Mouse (Mus musculus): ENCODE measurements at regions not wholly inside any gene's neighbourhood (a gene's known extent, or its start where the extent isn't known, plus 50 kb on each side); places are given as distances from the start of the nearest gene placed in this dataset.

GRCm38 (mm10) chr5:119984206-119984605 lies 132.1 kb upstream of the Rbm19 start:
- H3K4me2 ChIP-seq (ENCODE audit: low read depth, low read length): no peak overlapping the region
- ATAC-seq (ENCODE audit: insufficient read depth, low read depth): no peak

GRCm38 (mm10) chr5:119992130-119992529 lies 124.1 kb upstream of the Rbm19 start:
- H3K4me3 ChIP-seq (ENCODE audit: low read depth, low read length): no peak overlapping the region
- peaks cover 16% of the 10 kb centered on the region; the same call in 1 of the 2 replicates for H3K4me1 ChIP-seq (ENCODE audit: control insufficient read depth, insufficient read depth)
- no peaks in the 10 kb centered on the region for H3K36me3 ChIP-seq (replicated peaks; ENCODE audit: control insufficient read depth, insufficient read depth, low read length)
- H3K4me2 ChIP-seq (ENCODE audit: low read depth, low read length): no peak overlapping the region
- DNase-seq (ENCODE audit: low spot score) (no peak), ATAC-seq (ENCODE audit: insufficient read depth, low read depth) (no peak)
- H3K27ac ChIP-seq (ENCODE audit: low read depth): no peak overlapping the region
- no peak for TF ChIP-seq CTCF (IDR thresholded peaks at IDR 0.05; ENCODE audit: low read depth)
- WGBS: 85% methylated on average over 3 of the region's 3 CpGs
- no peak overlapping the region for H3K9ac ChIP-seq (replicated peaks; ENCODE audit: low read depth, low read length)
- H3K9me3 ChIP-seq (replicated peaks; ENCODE audit: control insufficient read depth, low read length): no peaks in the 10 kb centered on the region
- 0 out of 2 replicates have a peak, but pooled peaks cover 5% of the 10 kb centered on the region for H3K27me3 ChIP-seq (ENCODE audit: control insufficient read depth, insufficient read depth, low read length)

More at GRCm38 (mm10) chr5:119984206-119984605, 132.1 kb upstream of the Rbm19 start:
- no peaks in the 10 kb centered on the region for H3K36me3 ChIP-seq (replicated peaks; ENCODE audit: control insufficient read depth, insufficient read depth, low read length)
- H3K4me1 ChIP-seq (ENCODE audit: control insufficient read depth, insufficient read depth): peaks cover 6% of the 10 kb centered on the region; the same call in 1 of the 2 replicates
- no peak for DNase-seq (ENCODE audit: low spot score)
- no peak overlapping the region for H3K27ac ChIP-seq (ENCODE audit: low read depth)
- no peak overlapping the region for H3K9ac ChIP-seq (replicated peaks; ENCODE audit: low read depth, low read length)
- WGBS: 73% methylated on average over 7 of the region's 7 CpGs
- no peak overlapping the region for H3K4me3 ChIP-seq (ENCODE audit: low read depth, low read length)
- H3K27me3 ChIP-seq (ENCODE audit: control insufficient read depth, insufficient read depth, low read length): no peaks in the 10 kb centered on the region
- H3K9me3 ChIP-seq (replicated peaks; ENCODE audit: control insufficient read depth, low read length): no peaks in the 10 kb centered on the region
- TF ChIP-seq EP300 (IDR thresholded peaks at IDR 0.05; ENCODE audit: low read depth) (no peak), CTCF (IDR thresholded peaks at IDR 0.05; ENCODE audit: low read depth) (no peak)

- WGBS: 88% methylated on average over 1 of the region's 1 CpGs
- Histone ChIP-seq H3K27me3 (ENCODE audit: control insufficient read depth, insufficient read depth, low read length) (0 out of 2 replicates have a peak, but pooled peaks cover 5% of the 10 kb centered on the region), H3K4me1 (ENCODE audit: control insufficient read depth, insufficient read depth) (no peaks in the 10 kb centered on the region), H3K36me3 (replicated peaks; ENCODE audit: control insufficient read depth, insufficient read depth, low read length) (no peaks in the 10 kb centered on the region), H3K9ac (replicated peaks; ENCODE audit: low read depth, low read length) (no peak overlapping the region), H3K4me3 (ENCODE audit: low read depth, low read length) (no peak overlapping the region), H3K9me3 (replicated peaks; ENCODE audit: control insufficient read depth, low read length) (no peaks in the 10 kb centered on the region), H3K27ac (ENCODE audit: low read depth) (no peak overlapping the region), H3K4me2 (ENCODE audit: low read depth, low read length) (no peak overlapping the region)
- DNase-seq (ENCODE audit: low spot score): no peak
- ATAC-seq (ENCODE audit: insufficient read depth, low read depth): no peak
- TF ChIP-seq CTCF (IDR thresholded peaks at IDR 0.05; ENCODE audit: low read depth): no peak
Observed at GRCm38 (mm10) chr5:119995726-119996125, 120.5 kb upstream of the Rbm19 start.

GRCm38 (mm10) chr5:120005696-120006469 lies 110.4 kb upstream of the Rbm19 start:
- no peak overlapping the region for H3K4me3 ChIP-seq (ENCODE audit: low read depth, low read length)
- ATAC-seq (ENCODE audit: insufficient read depth, low read depth) (peak; percentile 90), DNase-seq (ENCODE audit: low spot score) (peak; percentile 63)
- peaks cover 15% of the 10 kb centered on the region; the same call in 1 of the 2 replicates for H3K9me3 ChIP-seq (replicated peaks; ENCODE audit: control insufficient read depth, low read length)
- 26% methylated on average over 6 of the region's 6 CpGs for WGBS
- no peak overlapping the region for H3K4me2 ChIP-seq (ENCODE audit: low read depth, low read length)
- H3K36me3 ChIP-seq (replicated peaks; ENCODE audit: control insufficient read depth, insufficient read depth, low read length): no peaks in the 10 kb centered on the region
- H3K27me3 ChIP-seq (ENCODE audit: control insufficient read depth, insufficient read depth, low read length): no peaks in the 10 kb centered on the region
- no peak for TF ChIP-seq CTCF (IDR thresholded peaks at IDR 0.05; ENCODE audit: low read depth)
- peak; percentile 80 for TF ChIP-seq EP300 (IDR thresholded peaks at IDR 0.05; ENCODE audit: low read depth)
- H3K27ac ChIP-seq (ENCODE audit: low read depth): peak overlapping the region; percentile 76
- no peaks in the 10 kb centered on the region for H3K4me1 ChIP-seq (ENCODE audit: control insufficient read depth, insufficient read depth)
- H3K9ac ChIP-seq (replicated peaks; ENCODE audit: low read depth, low read length): no peak overlapping the region

GRCm38 (mm10) chr5:120007738-120008137 lies 108.5 kb upstream of the Rbm19 start:
- peaks cover 15% of the 10 kb centered on the region; the same call in 1 of the 2 replicates for H3K9me3 ChIP-seq (replicated peaks; ENCODE audit: control insufficient read depth, low read length)
- DNase-seq (ENCODE audit: low spot score) (no peak), ATAC-seq (ENCODE audit: insufficient read depth, low read depth) (no peak)
- H3K27ac ChIP-seq (ENCODE audit: low read depth): no peak overlapping the region
- no peak overlapping the region for H3K4me3 ChIP-seq (ENCODE audit: low read depth, low read length)
- 64% methylated on average over 6 of the region's 6 CpGs for WGBS
- peaks cover 2% of the 10 kb centered on the region; the same call in 1 of the 2 replicates for H3K27me3 ChIP-seq (ENCODE audit: control insufficient read depth, insufficient read depth, low read length)
- H3K4me2 ChIP-seq (ENCODE audit: low read depth, low read length): no peak overlapping the region
- H3K4me1 ChIP-seq (ENCODE audit: control insufficient read depth, insufficient read depth): no peaks in the 10 kb centered on the region
- H3K9ac ChIP-seq (replicated peaks; ENCODE audit: low read depth, low read length): no peak overlapping the region
- TF ChIP-seq CTCF (IDR thresholded peaks at IDR 0.05; ENCODE audit: low read depth) (no peak), EP300 (IDR thresholded peaks at IDR 0.05; ENCODE audit: low read depth) (no peak)
- H3K36me3 ChIP-seq (replicated peaks; ENCODE audit: control insufficient read depth, insufficient read depth, low read length): no peaks in the 10 kb centered on the region

All from heart, postnatal 0 days (tissue).